Mouse (Mus musculus) hematopoietic stem cell, adult 5-6 weeks (primary cell): ENCODE results near the gene Cltc. TPM values are rescaled to one million over a fixed set of nuclear protein-coding genes. Genes with fewer than 3 reads are reported as not detected.
"Not testable (repeated sequence)": the region's sequence is repeated elsewhere in the genome, so short reads cannot be mapped to it uniquely, and the experiment has no call there.

Experiments
- ATAC-seq, 2 experiments: fragments of 125-278 bp in 1 of 2; replicated peaks in 1 of 2; 2 replicates each; pipeline ENCODE4 v1.8.0; 2016 to 2017; ENCODE audit warnings: inconsistent platforms in 2 of 2, mild to moderate bottlenecking in 2 of 2, moderate number of reproducible peaks in 2 of 2, low read depth in 1 of 2, moderate TSS enrichment in 1 of 2; ENCODE audit not compliant: low FRiP score in 2 of 2, poor library complexity in 2 of 2, severe bottlenecking in 2 of 2, insufficient read depth in 1 of 2, low TSS enrichment in 1 of 2
- total RNA-seq: library from RNA; stranded (forward); fragments of 172-1452, 232-1000 nt; gene quantifications from 2 replicates; pipeline ENCODE4 v1.2.3, GENCODE M21; 2017

Cltc gene
- 133 and 137 TPM in 2 replicates for total RNA-seq

DNA sequence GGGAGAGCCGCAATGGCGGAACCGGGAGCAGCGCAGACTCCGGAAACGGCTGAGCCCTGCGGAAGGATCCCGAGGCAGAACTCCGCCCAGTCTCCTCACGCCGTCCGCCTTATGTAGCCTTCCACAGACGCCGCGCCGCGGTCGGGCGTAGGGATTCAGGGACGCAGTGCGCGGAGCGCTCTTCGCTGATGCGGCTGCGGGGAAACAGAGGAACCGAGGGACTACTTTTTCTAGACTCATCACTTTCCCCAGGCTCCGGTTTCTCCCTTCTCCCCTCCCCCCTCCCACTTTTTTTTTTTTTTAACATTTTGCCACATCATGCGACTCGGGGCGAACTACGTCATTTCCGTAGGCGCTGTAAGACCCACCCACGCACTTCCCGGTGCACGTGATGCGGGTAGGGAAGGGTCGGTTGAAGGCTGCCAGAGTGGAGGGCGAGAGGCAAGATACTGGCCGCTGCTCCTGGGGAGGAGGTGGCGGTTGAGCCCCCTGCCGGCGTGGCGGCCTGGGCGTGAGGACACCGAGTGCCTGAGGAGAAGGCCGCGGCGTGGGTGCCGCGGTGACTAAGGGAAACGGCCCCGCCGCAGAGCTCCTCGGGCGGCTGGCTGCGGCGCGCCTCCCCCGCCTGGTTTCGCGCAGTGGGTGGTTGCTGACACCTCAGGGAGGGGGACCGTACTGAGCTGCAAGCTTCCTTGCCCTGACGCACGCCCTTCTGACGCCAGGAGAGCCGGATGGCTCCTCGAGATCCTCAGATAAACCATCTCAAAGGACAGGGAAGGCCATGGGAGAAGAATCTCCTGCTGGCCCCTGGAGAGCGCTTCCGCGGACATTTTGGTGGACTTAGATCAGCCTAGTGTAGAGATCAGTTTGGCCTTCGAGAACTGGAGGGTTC, at the start of gene Cltc:
Gene Cltc, minus strand, starts transcription at position 86 of the 892 bp plus-strand sequence.
- ATAC-seq = peak; percentile 84 to 86

GRCm38 (mm10) chr11:86807001-86807477, 49.7 kb upstream of the Cltc start:
- peak in 1 of 2 experiments; percentile 28; a peak in 2 of 4 replicates for ATAC-seq

DNA sequence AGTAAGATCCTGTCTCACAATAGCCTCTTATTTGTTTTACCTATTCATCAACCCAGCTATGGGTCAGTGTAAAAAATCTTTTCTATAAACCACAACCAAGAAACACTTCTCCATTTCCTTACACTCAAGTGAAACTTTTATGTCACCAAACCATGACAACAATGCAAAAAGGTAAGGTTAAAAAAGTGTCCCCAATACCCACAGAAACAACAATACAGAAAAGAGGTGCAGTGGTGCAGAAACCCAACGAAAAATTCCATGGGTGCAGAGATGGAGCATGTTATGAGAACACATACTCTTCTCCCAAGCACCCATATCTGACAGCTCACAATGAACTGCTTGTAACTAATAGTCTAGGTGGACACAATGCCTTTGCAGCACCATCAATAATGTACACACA, 36.8 kb upstream of the Cltc start:
- no peak for ATAC-seq

GRCm38 (mm10) chr11:86787436-86787835, 30.1 kb upstream of the Cltc start:
- not testable (repeated sequence) for ATAC-seq

DNA sequence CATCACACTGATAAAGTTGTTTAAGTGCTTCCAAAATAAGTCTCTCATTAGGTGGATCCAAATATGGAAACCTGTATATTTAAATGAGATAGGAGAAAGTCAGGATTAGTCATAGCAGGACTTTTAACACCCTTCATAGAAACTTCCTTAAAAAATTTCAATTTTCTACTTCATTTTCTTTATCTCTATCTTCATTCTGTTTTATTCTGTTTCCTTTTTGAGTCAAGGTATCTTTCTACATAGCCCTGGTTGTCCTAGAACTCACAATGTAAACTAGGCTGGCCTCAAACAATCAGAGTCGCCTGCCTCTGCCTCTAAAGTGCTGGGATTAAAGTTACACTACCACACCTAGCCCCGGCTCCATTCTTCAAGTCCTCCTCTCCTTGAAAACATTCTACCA, 28.4 kb upstream of the Cltc start:
- ATAC-seq = no peak

- no peak for ATAC-seq
Measured at GRCm38 (mm10) chr11:86769884-86770283, 12.5 kb upstream of the Cltc start.

DNA sequence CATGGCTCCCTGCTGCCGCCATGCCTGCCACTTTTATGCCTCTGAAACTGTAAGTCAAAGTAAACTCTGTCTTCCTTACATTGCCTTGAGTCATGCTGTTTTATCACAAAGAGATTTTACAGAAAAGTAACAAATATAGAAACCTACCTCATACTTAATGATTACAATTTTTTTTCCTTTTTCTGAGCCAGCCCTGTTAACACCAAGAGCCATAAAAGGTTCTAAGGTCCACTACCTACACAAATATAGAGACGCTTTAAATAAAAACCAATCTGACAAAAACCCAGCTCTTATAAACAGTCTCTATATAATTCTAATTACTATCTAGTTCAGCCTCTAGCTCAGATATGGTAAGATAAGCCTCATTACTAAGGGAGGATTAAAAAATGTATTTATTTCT, 7.1 kb upstream of the Cltc start:
- ATAC-seq = no peak

DNA sequence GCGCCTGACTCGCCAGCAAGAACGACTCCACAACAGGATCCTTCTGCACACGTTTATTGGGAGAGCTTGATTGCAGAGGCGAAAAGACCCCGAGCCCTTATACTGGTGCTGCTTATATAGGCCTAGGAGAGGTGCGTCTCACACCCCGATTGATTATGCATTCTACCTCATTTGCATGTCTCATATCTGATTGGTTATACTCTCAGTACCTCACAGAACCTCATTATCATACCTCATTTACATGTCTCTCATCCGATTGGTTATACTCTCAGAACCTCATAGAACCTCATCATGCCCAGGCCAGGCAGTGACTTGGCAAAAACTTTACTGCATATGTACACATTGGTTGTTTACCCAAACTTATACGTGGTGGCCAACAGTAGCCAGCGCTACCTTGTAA, 5.8 kb upstream of the Cltc start:
- ATAC-seq = not testable (repeated sequence)

- no peak for ATAC-seq
Measured at GRCm38 (mm10) chr11:86760357-86760756, 3.0 kb upstream of the Cltc start.

- no peak for ATAC-seq
Measured at GRCm38 (mm10) chr11:86759886-86760285, 2.5 kb upstream of the Cltc start.

DNA sequence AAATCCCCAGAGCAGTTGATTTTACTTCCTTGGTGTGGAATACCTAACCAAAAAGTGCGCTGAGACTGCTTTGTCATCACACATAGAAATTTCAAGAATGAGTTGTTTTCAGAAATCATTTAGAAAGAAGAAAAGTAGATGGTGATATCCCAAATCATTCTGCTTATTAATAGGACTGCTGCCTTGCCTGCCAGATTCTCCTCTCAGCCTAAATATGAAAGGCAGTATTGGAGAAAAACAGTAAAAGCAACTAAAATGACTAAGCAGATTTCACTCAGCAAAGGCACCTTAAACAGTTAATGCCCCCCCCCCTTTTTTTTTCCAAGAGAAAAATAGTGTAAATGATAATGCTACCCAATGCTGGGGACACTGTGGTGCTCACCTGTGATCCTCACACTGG, 1.9 kb upstream of the Cltc start:
- ATAC-seq = no peak

- ATAC-seq = no peak
Measured at GRCm38 (mm10) chr11:86758559-86758958, 1.2 kb upstream of the Cltc start.

GRCm38 (mm10) chr11:86757142-86757479, 254 bp downstream of the Cltc start:
- no peak for ATAC-seq

- ATAC-seq = 0 out of 4 replicates have a peak, but pooled peaks have one; percentile 2 to 3
Measured at GRCm38 (mm10) chr11:86756156-86757141, 916 bp downstream of the Cltc start.

DNA sequence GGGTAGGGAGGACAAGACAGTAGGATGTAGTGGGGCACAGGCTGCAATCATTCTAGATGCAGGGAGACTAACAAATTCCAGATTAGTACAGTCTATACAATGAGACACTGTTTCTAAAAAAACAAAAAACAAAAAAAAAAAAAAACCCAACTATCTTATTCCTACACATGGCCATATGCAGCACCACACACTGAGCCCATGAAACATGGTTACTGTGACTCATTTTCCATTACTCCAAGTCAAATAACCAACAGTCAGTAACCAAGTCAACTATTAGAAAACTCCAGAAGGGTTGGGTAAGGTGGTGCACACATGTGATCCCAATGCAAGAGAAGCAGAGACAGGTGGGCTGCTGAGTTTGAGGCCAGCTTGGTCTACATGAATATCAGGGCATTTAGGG, 5.0 kb downstream of the Cltc start:
- ATAC-seq = no peak

DNA sequence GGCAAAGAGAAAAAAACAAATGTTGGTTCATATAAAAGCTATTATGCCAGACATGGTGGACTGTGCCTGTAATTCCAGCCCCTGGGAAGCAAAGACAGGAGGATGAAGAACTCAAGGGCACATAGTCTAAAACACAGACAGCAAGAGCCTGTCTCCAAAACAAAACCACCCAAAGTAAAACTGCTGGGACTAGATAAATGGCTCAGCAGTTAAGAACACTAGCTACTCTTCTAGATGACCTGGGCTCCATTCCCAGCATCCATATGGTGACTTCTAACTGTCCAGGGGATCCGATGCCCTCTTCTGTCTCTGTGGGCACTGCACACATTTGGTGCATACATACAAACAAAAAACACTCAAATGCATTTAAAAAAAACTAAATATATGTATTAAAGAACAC, 6.4 kb downstream of the Cltc start:
- ATAC-seq = no peak

DNA sequence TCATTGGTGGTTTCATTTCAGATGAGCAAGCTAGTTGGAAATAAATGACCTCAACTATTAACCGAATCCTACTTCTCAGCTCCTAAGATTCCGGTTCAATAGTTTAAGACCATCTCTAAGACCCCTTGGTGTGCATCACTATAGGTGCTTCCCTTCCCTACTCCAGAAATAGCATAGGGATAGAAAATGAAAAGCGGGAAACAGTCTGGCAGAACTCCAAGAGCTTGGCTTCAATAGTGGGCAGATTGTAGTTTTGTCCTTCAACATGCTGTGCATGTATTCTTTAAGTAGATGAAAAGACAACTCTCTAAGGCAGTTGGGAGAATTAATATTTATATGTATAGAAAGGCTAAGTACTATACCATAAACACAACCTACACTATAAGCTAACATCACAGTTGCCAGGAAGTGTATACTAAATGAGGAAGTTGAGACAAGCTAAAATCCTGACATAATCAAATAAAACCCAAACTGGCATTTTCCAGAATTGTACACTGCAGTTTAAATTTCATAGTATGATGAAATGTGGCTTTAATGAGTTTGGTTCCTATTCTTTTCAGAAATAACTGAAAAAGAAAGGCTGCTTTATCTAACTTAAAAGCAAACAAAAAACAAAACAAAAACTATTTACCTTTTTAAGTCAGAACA, 7.5 kb downstream of the Cltc start:
- peak in 1 of 2 experiments; percentile 41; a peak in 2 of 4 replicates for ATAC-seq
